Mouse (Mus musculus) bone marrow, adult 2 months (tissue): Measurements from ENCODE around the gene Pcyox1.

ENCODE experiments used
- CTCF ChIP-seq: fragments of 200-500 bp; IDR thresholded peaks from 2 replicates; pipeline ENCODE4 v1.5.1; 2011; ENCODE audit warnings: low read length, control low read depth; ENCODE audit not compliant: control insufficient read depth, insufficient read depth
- POLR2A ChIP-seq: fragments of 200-500 bp; IDR thresholded peaks from 2 replicates; pipeline ENCODE4 v1.6.1; 2011; ENCODE audit warnings: low read depth, mild to moderate bottlenecking, control low read depth, low read length, borderline replicate concordance; ENCODE audit not compliant: control insufficient read depth

GRCm38 (mm10) chr6:86404100-86404861 is 7.3 kb upstream of the Pcyox1 start, which contains the start of gene Tia1:
- TF ChIP-seq POLR2A = no peak; the same call in 1 of the 2 replicates
- no peak; the same call in 1 of the 2 replicates for TF ChIP-seq CTCF
